Mouse (Mus musculus) cerebellum, adult 9-10 months (tissue): ENCODE results near the gene Nfib.

Source experiments
- DNase-seq: peaks from one replicate; pipeline ENCODE4 v3.0.0; 2022

Gene Nfib

GRCm38 (mm10) chr4:82587146-82587870, 118.2 kb downstream of the Nfib start:
- DNase-seq, result peak; percentile 74

- peak; percentile 46 for DNase-seq
These were observed 118.9 kb downstream of the Nfib start for GRCm38 (mm10) chr4:82586637-82587036.

GRCm38 (mm10) chr4:82585536-82585935, 120.0 kb downstream of the Nfib start:
- peak; percentile 46 for DNase-seq

- DNase-seq, result peak; percentile 44
These were observed 120.5 kb downstream of the Nfib start for GRCm38 (mm10) chr4:82585056-82585455.

GRCm38 (mm10) chr4:82584548-82584947, 121.0 kb downstream of the Nfib start:
- DNase-seq, result peak; percentile 74

GRCm38 (mm10) chr4:82573291-82573605, 132.3 kb downstream of the Nfib start:
- no peak for DNase-seq

- DNase-seq, result no peak
These were observed 132.9 kb downstream of the Nfib start for GRCm38 (mm10) chr4:82572410-82573290.

GRCm38 (mm10) chr4:82558816-82559215, 146.7 kb downstream of the Nfib start:
- DNase-seq, result no peak

- no peak for DNase-seq
These were observed 149.8 kb downstream of the Nfib start for GRCm38 (mm10) chr4:82555673-82556171.

GRCm38 (mm10) chr4:82553658-82554057, 151.9 kb downstream of the Nfib start:
- no peak for DNase-seq

- DNase-seq, result no peak
These were observed 153.3 kb downstream of the Nfib start for GRCm38 (mm10) chr4:82552238-82552637.

GRCm38 (mm10) chr4:82549762-82550380, 155.7 kb downstream of the Nfib start:
- no peak for DNase-seq

GRCm38 (mm10) chr4:82548247-82548646, 157.3 kb downstream of the Nfib start:
- DNase-seq, result no peak

GRCm38 (mm10) chr4:82543936-82544335, 161.6 kb downstream of the Nfib start:
- no peak for DNase-seq

- no peak for DNase-seq
These were observed 162.2 kb downstream of the Nfib start for GRCm38 (mm10) chr4:82543398-82543740.

- DNase-seq, result no peak
These were observed 162.7 kb downstream of the Nfib start for GRCm38 (mm10) chr4:82542656-82543397.

GRCm38 (mm10) chr4:82541894-82542510, 163.5 kb downstream of the Nfib start:
- DNase-seq, result peak; percentile 93

GRCm38 (mm10) chr4:82540466-82540990, 165.0 kb downstream of the Nfib start:
- DNase-seq, result peak; percentile 73

GRCm38 (mm10) chr4:82540048-82540410, 165.5 kb downstream of the Nfib start:
- peak; percentile 65 for DNase-seq

GRCm38 (mm10) chr4:82539406-82540047, 166.0 kb downstream of the Nfib start:
- DNase-seq, result peak; percentile 85

GRCm38 (mm10) chr4:82538815-82539214, 166.7 kb downstream of the Nfib start:
- no peak for DNase-seq
